Mouse (Mus musculus) large intestine, adult 2 months (tissue): ENCODE data around the gene Tyw1. TPM values are rescaled to one million over a fixed set of nuclear protein-coding genes. Genes with fewer than 3 reads are reported as not detected.

Source experiments
- DNase-seq: peaks from one replicate; pipeline ENCODE4 v3.0.0-alpha.2; 2012; ENCODE audit warnings: low read depth, low spot score
- WGBS: fragments of 180-500 bp; shearing (Covaris S2); methylation state at CpG from one replicate; pipeline ENCODE4 v1.1.7; 2018; 5-methylcytosine and 5-hydroxymethylcytosine counted together
- polyA plus RNA-seq: library from polyadenylated mRNA; depleted of rRNA; stranded (reverse); fragments of >200 nt; gene quantifications from 2 replicates; pipeline ENCODE4 v1.2.3, GENCODE M21; 2012; rRNA removed

Tyw1 gene
- polyA plus RNA-seq: 6.7 and 7.9 TPM in 2 replicates

DNA sequence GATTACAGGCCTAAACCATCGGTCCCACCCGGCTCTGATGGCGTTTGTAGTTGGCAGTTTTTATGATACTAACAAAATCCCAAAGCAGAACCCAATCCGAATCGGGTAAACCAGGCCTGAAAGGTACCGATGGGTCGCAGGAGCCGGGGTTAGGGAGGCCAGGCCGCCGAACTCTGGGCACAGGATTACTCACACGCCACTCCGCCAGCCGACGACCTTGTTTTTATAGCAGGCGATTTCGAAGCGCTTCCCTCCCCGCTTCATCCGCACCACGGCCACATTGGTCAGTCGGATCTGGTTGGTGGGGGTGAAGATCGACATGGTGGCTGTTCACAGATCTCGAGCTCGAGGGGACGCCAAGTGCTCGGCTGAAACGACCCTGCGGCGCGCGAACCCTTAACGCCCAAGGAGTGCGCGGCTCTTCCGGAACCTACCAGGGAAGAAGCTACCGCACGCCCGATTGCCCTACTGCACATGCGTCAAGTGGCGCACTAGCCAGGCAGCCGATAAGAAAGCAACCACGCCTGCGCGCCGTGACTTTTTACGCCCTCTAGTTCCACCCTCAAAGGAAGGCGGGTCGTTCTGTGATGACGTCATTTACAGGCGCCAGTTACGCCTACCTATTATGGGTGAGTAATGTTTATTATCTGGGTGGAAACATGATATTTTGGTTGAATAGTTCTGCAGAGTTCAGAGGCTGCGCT is at the start of gene Tyw1, which contains the start of gene Sbds:
Gene Tyw1 (plus strand): TSS at position 603 of the 704 bp plus-strand sequence.
Gene Sbds (minus strand): TSS at position 514 of the 704 bp plus-strand sequence.
- DNase-seq: peak; percentile 97
- whole genome bisulfite sequencing: under 1% methylated on average over 52 of the region's 52 CpGs

DNA sequence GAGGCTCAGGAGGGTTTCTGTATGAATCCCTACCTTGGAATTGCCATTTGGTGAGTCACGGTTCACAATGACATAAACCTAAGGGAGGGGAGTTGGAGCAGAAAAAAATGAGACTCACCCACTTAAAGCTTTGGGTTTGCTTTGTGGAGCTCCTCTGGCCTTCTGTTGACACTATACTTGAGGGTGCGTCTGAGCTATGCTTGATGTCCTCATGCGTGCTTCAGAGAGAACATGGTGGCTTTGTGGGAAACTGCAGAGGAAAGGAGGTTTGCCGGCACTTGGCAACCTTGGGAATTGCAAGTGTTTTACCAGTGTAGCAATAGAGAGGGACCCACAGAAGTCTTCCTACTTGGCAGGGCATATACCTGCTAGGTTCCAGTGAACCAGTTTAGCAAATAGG is 48.1 kb upstream of the Tyw1 start:
- no peak for DNase-seq
- 89% methylated on average over 4 of the region's 4 CpGs for WGBS

- 81% methylated on average over 11 of the region's 11 CpGs for WGBS
- no peak for DNase-seq
These were observed 42.5 kb upstream of the Tyw1 start for GRCm38 (mm10) chr5:130212956-130213355.

- no peak for DNase-seq
- 82% methylated on average over 7 of the region's 7 CpGs for WGBS
These were observed 38.6 kb upstream of the Tyw1 start, which contains the start of gene Tmem248 for GRCm38 (mm10) chr5:130216781-130217180. Gene Tmem248, plus strand, starts transcription at chr5:130217081.

DNA sequence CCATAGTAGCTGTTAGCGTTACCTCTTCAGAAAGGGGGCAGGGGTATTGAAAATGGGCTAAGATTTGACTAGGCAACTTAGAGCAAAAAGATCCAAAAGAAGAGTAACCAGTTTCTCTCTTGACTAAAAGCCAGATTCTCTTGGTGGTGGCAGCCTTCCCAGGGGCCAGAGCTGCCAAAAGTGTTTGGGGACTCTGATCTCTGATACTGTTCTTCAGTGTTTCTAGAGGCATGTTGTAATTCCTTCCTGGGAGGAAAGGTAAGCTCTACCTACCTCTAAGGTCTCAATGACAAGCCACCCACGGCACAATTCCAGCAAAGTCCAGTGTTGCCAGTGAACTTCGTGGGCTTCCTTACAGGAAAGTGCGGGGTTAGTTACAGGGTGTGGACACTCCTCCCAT is 38.0 kb upstream of the Tyw1 start:
- 59% methylated on average over 4 of the region's 4 CpGs for WGBS
- DNase-seq: no peak

- 53% methylated on average over 5 of the region's 5 CpGs for WGBS
- DNase-seq: peak; percentile 69
These were observed 37.1 kb upstream of the Tyw1 start for GRCm38 (mm10) chr5:130218336-130218735.

DNA sequence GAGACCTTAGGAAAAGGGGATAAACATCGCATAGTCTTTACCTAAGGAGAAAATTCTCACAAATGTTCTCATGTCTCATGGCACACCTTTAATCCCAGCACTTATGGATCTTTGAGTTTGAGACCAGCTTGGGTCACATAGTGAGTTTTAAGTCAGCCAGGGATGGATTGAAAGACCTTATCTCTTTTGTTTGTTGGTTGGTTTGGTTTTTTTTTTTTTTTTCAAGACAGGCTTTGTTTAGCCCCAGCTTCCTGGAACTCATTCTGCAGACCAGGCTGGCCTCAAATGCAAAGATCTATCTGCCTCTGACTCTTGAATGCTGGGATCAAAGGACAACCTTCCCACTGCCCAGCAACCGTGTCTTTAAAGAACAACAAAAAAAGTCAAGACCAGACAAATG is 34.1 kb upstream of the Tyw1 start:
- 47% methylated on average over 2 of the region's 2 CpGs for WGBS
- no peak for DNase-seq

DNA sequence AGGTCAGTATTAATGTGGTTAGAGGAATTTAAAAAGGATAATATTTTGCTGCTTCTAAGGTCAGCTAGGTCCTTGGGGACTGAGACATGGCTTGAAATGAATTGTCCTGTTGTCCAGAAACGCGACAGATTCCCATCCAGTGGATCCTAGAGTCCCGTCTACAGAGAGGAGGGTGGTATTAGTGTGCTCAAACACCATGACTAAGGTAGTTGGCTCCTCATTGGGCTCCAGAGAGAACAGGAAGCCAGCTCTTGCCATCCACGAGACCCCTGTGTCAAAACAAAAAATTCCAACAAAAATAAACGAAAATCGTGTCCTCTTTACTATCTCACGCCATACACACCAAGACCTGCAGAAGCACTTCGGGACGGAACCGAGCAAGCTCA is 33.7 kb upstream of the Tyw1 start:
- 1% methylated on average over 10 of the region's 10 CpGs for WGBS
- no peak for DNase-seq

DNA sequence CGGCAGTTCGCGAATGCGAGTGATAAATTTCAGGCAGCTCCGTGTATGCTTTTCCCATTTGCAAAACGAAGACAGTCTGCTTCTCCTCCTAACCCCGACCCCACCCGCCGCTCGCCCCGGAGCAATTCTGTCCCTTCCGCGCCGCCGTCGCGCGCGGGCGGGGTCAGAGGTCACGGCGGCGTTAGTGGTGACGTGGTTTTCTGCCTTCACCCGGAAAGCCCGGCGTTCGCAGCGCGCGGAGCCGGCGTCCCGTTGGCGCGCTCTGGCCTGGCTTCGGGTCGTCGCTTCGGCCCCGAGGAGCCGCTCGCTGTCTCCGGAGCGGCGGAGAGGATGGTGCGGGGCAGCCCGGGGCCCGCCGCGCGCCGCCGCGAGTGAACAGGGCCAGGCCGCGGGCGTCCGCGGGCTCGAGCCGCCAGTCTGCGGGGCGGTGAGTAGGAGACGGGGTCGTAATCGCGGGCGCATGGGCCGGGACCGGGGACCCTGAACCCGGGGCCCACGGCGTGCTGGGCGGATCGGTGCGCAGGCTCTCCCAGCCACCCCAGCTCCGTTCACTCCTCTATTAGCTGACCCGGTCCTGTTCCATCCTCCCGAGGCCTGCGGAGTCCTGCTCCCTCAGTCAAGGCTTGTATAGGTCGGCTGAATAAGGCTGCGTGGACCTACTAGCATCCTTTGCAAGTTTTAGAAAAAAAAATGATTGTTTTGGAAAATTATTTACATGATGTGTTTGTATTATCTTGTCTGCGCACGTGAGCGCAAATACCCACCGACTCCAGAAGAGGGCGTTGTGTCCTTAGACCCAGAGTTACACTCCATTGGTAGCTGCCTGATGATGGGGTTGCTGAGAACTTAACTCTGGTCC is 33.0 kb upstream of the Tyw1 start:
- DNase-seq: no peak
- 1% methylated on average over 88 of the region's 88 CpGs for WGBS

DNA sequence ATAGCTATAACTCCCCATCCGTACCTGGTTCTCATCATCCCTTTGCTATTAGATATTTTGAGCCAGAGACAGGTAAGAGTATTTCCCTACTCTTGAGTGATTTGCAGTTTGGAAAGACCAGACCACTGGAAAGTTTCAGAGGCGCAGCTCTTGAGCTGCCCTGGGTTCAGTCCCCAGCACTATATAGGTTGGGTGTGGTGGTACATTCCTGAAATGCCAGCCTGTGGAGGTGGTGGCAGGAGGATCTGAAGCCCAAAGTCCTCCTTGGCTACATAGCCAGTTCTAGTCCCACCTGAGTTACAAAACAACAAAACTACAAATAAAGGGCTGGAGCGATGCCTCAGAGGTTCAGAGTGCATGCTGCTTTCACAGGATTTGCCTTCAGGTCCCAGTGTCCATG is 28.6 kb upstream of the Tyw1 start:
- no peak for DNase-seq
- WGBS: 66% methylated on average over 3 of the region's 3 CpGs

- DNase-seq: no peak
- WGBS: 57% methylated on average over 4 of the region's 4 CpGs
These were observed 27.3 kb upstream of the Tyw1 start for GRCm38 (mm10) chr5:130228120-130228519.

GRCm38 (mm10) chr5:130236302-130236701 is 19.1 kb upstream of the Tyw1 start:
- no peak for DNase-seq
- WGBS: 94% methylated on average over 8 of the region's 8 CpGs

GRCm38 (mm10) chr5:130239236-130239635 is 16.2 kb upstream of the Tyw1 start:
- DNase-seq: no peak
- WGBS: 91% methylated on average over 7 of the region's 7 CpGs

DNA sequence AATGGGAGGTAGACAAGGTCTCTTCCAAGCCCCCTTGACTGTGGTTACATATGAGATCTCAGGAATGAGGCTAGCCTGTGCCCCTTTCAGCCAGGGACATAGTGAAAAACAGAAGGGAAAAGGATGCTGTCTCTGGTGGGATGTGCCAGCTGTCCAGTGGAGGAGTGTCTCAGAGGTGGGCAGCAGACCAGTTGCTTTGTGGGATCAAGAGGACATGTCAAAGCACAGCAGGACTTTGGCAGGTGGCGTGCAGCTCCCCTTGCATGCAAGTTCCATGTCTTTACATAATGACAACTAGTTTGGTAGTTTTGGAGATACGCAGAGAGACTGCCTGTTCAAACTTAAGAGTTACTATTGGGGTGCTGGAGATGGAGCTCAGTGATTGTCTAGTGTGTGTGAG is 15.6 kb upstream of the Tyw1 start:
- 98% methylated on average over 2 of the region's 2 CpGs for WGBS
- DNase-seq: no peak

GRCm38 (mm10) chr5:130241426-130241825 is 14.0 kb upstream of the Tyw1 start:
- WGBS: 89% methylated on average over 12 of the region's 12 CpGs
- no peak for DNase-seq

DNA sequence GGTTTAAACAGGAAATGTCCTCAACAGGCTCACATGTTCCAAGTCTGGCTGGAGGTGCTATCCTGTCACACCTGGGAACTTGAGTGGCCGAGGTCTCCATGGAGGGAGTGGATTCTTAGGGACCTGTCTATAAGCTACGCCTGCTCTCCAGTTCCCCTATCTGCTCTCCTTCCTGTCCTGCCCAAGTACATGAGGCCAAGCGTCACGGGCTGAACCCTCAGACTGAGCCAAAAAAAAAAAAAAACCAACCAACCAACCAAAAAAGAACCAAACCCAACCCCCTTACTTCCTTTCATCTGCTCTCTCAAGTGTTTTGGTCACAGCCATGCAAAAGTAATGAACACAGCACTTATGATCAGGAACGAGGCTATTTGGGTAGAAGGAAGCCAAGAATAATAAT is 7.6 kb upstream of the Tyw1 start:
- WGBS: 52% methylated on average over 5 of the region's 5 CpGs
- DNase-seq: no peak

GRCm38 (mm10) chr5:130254164-130255016 is 1.0 kb upstream of the Tyw1 start:
- peak; percentile 65 for DNase-seq

DNA sequence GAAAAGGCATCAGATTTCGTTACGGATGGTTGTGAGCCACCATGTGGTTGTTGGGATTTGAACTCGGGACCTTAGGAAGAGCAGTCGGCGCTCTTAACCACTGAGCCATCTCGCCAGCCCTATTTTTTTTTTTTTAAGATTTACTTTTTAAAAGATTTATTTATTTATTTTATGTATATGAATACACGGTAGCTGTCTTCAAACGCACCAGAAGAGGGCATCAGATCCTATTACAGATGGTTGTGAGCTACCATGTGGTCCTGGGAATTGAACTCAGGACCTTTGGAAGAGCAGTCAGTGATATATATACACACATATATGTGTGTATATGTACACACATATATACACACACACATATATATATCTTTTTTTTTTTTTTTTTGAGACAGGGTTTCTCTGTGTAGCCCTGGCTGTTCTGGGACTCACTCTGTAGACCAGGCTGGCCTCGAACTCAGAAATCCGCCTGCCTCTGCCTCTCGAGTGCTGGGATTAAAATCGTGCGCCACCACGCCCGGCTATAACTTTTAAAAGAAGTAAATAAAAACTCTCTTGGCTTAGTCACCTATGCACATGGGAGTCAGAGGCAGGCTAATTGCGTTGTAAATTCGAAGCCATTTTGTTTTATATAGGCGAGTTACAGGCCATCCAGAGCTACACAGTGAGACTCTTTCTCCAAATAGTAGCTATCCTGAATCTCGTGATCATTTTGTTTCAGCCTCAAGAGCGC is 543 bp downstream of the Tyw1 start:
- DNase-seq: peak; percentile 32
- WGBS: 8% methylated on average over 20 of the region's 20 CpGs

More at GRCm38 (mm10) chr5:130254164-130255016, 1.0 kb upstream of the Tyw1 start:
- 2% methylated on average over 19 of the region's 19 CpGs for WGBS

DNA sequence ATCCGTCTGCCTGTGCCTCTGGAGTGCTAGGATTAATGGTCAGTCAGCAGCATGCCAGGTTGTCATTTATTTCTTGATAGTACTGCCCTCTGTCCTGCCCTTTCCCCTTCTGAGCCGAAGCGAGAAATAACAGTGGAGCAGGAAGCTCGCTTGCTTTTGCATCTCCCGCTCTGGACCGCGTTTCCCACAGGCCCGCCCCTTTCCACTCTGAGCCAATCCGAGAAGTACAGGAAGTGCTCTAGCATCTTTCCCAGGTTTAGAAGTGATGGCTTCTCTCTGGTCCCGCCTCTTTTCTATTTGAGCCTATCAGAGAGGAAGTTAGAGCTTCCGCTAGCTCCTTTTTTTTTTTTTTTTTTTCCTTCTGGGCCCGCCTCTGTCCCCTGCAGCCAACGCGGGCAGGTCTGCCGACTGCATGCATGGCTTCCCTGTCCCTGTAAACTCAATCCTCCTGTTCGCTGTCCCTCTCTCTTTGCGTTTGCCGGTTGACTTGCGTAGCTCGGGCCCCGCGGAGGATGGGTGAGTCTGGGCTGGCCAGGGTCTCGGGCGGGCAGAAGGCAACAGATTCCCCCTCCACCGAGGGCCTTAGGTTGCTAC is 1.4 kb downstream of the Tyw1 start:
- WGBS: under 1% methylated on average over 24 of the region's 25 CpGs
- peak; percentile 99 for DNase-seq
